Mouse (Mus musculus) G1E (cell line): ENCODE data around the gene Pkig.

Experiments
- CTCF ChIP-seq: IDR thresholded peaks from 2 replicates; pipeline ENCODE4 v1.5.1; 2012; ENCODE audit warnings: low read depth, low read length, inconsistent platforms, mixed read lengths
- GATA1 ChIP-seq: IDR thresholded peaks from 2 replicates; pipeline ENCODE4 v1.6.1; 2012; ENCODE audit warnings: borderline replicate concordance, low read length, inconsistent platforms, mixed read lengths
- POLR2AphosphoS5 ChIP-seq: IDR thresholded peaks from 2 replicates; pipeline ENCODE4 v1.6.1; 2012; ENCODE audit warnings: low read depth, low read length, inconsistent platforms; ENCODE audit not compliant: insufficient replicate concordance

GRCm38 (mm10) chr2:163645700-163646460, 12.3 kb upstream of the Pkig start:
- TF ChIP-seq CTCF: no peak
- TF ChIP-seq GATA1: no peak
- TF ChIP-seq POLR2AphosphoS5: no peak
